Mouse (Mus musculus): ENCODE measurements around the gene Gm3269.
"Not testable (repeated sequence)": the region's sequence is repeated elsewhere in the genome, so short reads cannot be mapped to it uniquely, and the experiment has no call there.

The Gm3269 gene

DNA sequence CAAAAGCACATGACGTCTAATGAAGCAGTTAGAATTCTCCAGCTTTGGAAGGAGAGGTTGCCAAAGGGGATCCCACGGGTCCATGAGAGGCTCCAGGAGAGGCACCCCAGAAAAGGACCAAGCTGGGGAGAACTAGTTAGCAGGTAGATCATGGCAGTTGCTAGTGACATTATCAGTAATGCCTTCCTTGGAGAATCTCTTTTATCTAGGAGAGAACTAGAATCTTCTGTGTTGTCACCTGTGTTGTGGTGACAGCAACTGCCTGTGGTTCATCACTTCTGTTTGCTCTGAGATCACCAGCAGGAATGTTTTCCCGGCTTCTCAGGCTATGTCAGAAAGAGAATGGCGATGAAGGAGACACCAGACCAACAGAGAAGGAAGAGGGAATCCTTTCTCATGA lies at the start of gene Gm3269:
Gene Gm3269, plus strand, starts transcription at position 301 of the 400 bp plus-strand sequence.
- DNase-seq (ENCODE audit: extremely low read depth, insufficient read length, low spot score) = not testable (repeated sequence)

DNA sequence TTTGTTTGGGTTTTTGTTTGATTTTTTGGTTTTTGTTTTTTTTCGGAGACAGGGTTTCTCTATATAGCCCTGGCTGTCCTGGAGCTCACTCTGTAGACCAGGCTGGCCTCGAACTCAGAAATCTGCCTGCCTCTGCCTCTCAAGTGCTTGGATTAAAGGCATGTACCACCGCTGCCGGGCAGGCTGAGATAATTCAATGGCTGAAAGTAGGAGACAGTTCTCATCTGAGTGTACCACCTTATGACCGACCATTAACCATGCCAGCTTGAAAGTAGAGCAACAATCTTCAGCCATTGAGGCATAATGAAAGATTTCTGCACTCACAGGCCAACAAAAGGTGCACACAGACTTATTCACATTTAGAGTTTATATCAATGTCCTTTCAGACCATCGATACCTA lies 31.5 kb upstream of the Gm3269 start:
- DNase-seq (ENCODE audit: extremely low read depth, insufficient read length, low spot score) = not testable (repeated sequence)

DNA sequence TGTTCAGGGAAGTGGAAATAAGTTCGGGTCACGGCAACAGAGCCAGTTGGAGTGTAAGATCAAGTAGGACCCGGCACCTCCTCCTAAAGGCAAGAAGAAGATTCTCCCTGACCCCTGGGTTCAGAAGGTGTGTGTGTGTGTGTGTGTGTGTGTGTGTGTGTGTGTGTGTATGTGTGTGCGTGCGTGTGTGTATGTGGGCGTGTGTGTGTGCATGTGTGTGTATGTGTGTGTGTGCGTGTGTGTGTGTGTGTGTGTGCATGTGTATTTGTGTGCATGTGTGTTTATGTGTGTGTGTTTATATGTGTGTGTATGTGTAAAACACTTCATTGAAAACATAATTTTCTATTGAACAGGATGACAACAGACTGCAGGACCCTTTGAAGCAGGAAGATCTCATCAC lies 16.0 kb upstream of the Gm3269 start:
- DNase-seq (ENCODE audit: extremely low read depth, insufficient read length, low spot score) = not testable (repeated sequence)

DNA sequence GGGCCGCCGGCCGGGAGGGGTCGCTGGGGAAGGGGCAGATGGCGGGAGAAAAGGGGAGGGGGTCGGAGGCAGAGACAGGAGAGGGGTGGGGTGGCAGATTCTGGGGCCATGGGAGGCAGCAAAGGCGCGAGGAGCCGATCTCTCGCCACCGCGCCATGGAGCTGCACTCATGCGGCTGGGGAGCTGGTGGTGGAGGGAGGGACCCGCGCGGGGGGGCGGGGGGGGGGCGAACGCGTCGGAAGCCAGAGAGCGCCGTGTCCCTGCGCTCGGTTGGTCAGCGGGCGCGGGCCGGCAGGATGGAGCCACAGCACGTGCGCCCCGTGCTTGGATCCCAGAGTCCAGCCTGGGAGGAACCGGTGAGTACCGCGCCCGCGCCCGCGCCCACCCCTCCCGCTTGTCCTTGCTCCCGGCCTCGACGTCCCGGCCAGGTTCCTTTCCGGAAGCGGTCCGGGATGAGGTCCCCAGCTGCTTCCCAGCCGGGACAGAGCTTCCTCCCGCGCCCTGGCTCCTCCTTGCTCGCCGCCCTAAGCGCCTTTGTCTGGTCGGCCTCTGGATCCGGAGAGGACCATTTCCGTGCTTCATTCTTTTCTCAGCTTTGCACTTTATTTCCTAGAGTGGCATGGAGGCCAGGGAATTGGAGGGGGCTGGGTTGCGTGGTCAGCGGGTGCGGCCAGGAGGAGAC lies 17.5 kb downstream of the Gm3269 start, which contains the start of gene Gm3264:
Gene Gm3264, plus strand, starts transcription at position 278 of the 682 bp plus-strand sequence.
- DNase-seq (ENCODE audit: extremely low read depth, insufficient read length, low spot score) = peak; percentile 44

DNA sequence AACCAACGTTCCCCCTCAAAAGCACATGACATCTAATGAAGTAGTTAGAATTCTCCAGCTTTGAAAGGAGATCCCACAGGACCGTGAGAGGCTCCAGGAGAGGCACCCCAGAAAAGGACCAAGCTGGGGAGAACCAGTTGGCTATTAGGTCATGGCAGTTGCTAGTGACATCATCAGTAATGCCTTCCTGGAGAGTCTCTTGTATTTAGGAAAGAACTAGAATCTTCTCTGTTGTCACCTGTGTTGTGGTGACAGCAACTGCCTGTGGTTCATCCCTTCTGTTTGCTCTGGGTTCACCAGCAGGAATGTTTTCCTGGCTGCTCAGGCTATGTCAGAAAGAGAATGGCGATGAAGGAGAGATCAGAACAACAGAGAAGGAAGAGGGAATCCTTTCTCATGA lies 54.2 kb downstream of the Gm3269 start, which contains the start of gene Gm3278:
Gene Gm3278, plus strand, starts transcription at position 301 of the 400 bp plus-strand sequence.
- DNase-seq (ENCODE audit: extremely low read depth, insufficient read length, low spot score) = not testable (repeated sequence)

Data from 3134 (cell line).